Mouse (Mus musculus) embryonic fibroblast, embryonic 13.5 days (primary cell): ENCODE results near the gene Irf2bp2. TPM values are rescaled to one million over a fixed set of nuclear protein-coding genes. Genes with fewer than 3 reads are reported as not detected.

Experiments
- H3K27ac ChIP-seq: 2 replicates; pipeline ENCODE4 v1.5.1; 2012; ENCODE audit warnings: low read length, control low read depth, inconsistent platforms; ENCODE audit not compliant: insufficient read depth
- H3K4me1 ChIP-seq: 2 replicates; pipeline ENCODE4 v1.6.1; 2011; ENCODE audit warnings: low read length; ENCODE audit not compliant: control insufficient read depth, insufficient read depth
- H3K4me3 ChIP-seq: 2 replicates; pipeline ENCODE4 v1.5.1; 2011; ENCODE audit warnings: mild to moderate bottlenecking, control low read depth, low read length; ENCODE audit not compliant: insufficient read depth
- CTCF ChIP-seq: IDR thresholded peaks from 2 replicates; pipeline ENCODE4 v1.5.1; 2011; ENCODE audit warnings: mild to moderate bottlenecking, control low read depth, low read length, moderate library complexity, borderline replicate concordance; ENCODE audit not compliant: insufficient read depth
- POLR2A ChIP-seq: IDR thresholded peaks from 2 replicates; pipeline ENCODE4 v1.6.1; 2011; ENCODE audit warnings: low read depth, mild to moderate bottlenecking, control low read depth, low read length, moderate library complexity
- polyA plus RNA-seq: library from polyadenylated mRNA; stranded (reverse); fragments of >200 nt; gene quantifications from 2 replicates; pipeline ENCODE4 v1.2.4, GENCODE M21; 2011; ENCODE audit warnings: low read depth; ENCODE audit not compliant: missing spikeins, insufficient read length

Gene Irf2bp2
- polyA plus RNA-seq, 1 experiment: 74.8 TPM

GRCm38 (mm10) chr8:126583018-126583417, 10.8 kb downstream of the Irf2bp2 start:
- TF ChIP-seq CTCF (no peak), POLR2A (no peak)
- H3K27ac ChIP-seq: peak overlapping the region; percentile 75
- H3K4me3 ChIP-seq: no peak overlapping the region
- peaks cover 16% of the 10 kb centered on the region for H3K4me1 ChIP-seq

- TF ChIP-seq POLR2A (no peak), CTCF (peak; percentile 42; the same call in 1 of the 2 replicates)
- H3K27ac ChIP-seq: peak overlapping the region; percentile 75; the same call in 1 of the 2 replicates
- peaks cover 16% of the 10 kb centered on the region for H3K4me1 ChIP-seq
- no peak overlapping the region for H3K4me3 ChIP-seq
These were observed 11.3 kb downstream of the Irf2bp2 start for GRCm38 (mm10) chr8:126582509-126582908.

- peaks cover 14% of the 10 kb centered on the region for H3K4me1 ChIP-seq
- no peak overlapping the region for H3K4me3 ChIP-seq
- H3K27ac ChIP-seq: no peak overlapping the region
- TF ChIP-seq CTCF (no peak), POLR2A (no peak)
These were observed 12.1 kb downstream of the Irf2bp2 start for GRCm38 (mm10) chr8:126581662-126582061.

- no peak overlapping the region for H3K4me3 ChIP-seq
- no peak for TF ChIP-seq CTCF
- no peak for TF ChIP-seq POLR2A
- H3K27ac ChIP-seq: no peak overlapping the region
- H3K4me1 ChIP-seq: peaks cover 11% of the 10 kb centered on the region
These were observed 13.0 kb downstream of the Irf2bp2 start for GRCm38 (mm10) chr8:126580826-126581225.

GRCm38 (mm10) chr8:126580086-126580485, 13.7 kb downstream of the Irf2bp2 start:
- no peak for TF ChIP-seq POLR2A
- no peak for TF ChIP-seq CTCF
- Histone ChIP-seq H3K27ac (no peak overlapping the region), H3K4me1 (peaks cover 11% of the 10 kb centered on the region), H3K4me3 (no peak overlapping the region)

GRCm38 (mm10) chr8:126578641-126579040, 15.1 kb downstream of the Irf2bp2 start:
- Histone ChIP-seq H3K27ac (no peak overlapping the region), H3K4me1 (peaks cover 7% of the 10 kb centered on the region; the same call in 1 of the 2 replicates), H3K4me3 (no peak overlapping the region)
- TF ChIP-seq POLR2A: no peak
- TF ChIP-seq CTCF: no peak

- TF ChIP-seq CTCF (no peak), POLR2A (no peak)
- no peaks in the 10 kb centered on the region for H3K4me1 ChIP-seq
- no peak overlapping the region for H3K4me3 ChIP-seq
- H3K27ac ChIP-seq: no peak overlapping the region
These were observed 16.9 kb downstream of the Irf2bp2 start for GRCm38 (mm10) chr8:126576919-126577318.

GRCm38 (mm10) chr8:126576086-126576485, 17.7 kb downstream of the Irf2bp2 start:
- no peak overlapping the region for H3K4me3 ChIP-seq
- no peak overlapping the region for H3K27ac ChIP-seq
- no peaks in the 10 kb centered on the region for H3K4me1 ChIP-seq
- TF ChIP-seq CTCF (no peak), POLR2A (no peak)

- TF ChIP-seq CTCF (no peak), POLR2A (no peak)
- Histone ChIP-seq H3K4me1 (no peaks in the 10 kb centered on the region), H3K4me3 (no peak overlapping the region), H3K27ac (no peak overlapping the region)
These were observed 18.7 kb downstream of the Irf2bp2 start for GRCm38 (mm10) chr8:126574882-126575637.

- no peak overlapping the region for H3K27ac ChIP-seq
- no peak overlapping the region for H3K4me3 ChIP-seq
- no peak for TF ChIP-seq CTCF
- no peak for TF ChIP-seq POLR2A
- no peaks in the 10 kb centered on the region for H3K4me1 ChIP-seq
These were observed 19.9 kb downstream of the Irf2bp2 start for GRCm38 (mm10) chr8:126573878-126574277.
